Mouse (Mus musculus) common myeloid progenitor, adult 5-6 weeks (primary cell): Measurements from ENCODE around the gene Rcn3. TPM values are rescaled to one million over a fixed set of nuclear protein-coding genes. Genes with fewer than 3 reads are reported as not detected.
A peak's percentile ranks its signal among the peaks of the same experiment; 100 is the strongest.

Source experiments
- ATAC-seq: replicated peaks from 2 replicates; pipeline ENCODE4 v1.8.0; 2016; ENCODE audit warnings: low read depth, mild to moderate bottlenecking, moderate TSS enrichment, inconsistent platforms; ENCODE audit not compliant: poor library complexity, severe bottlenecking
- total RNA-seq: library from RNA; stranded (forward); fragments of 200-1000, 187-1606 nt; gene quantifications from 2 replicates; pipeline ENCODE4 v1.2.3, GENCODE M21; 2017

Gene Rcn3
- total RNA-seq, 1 experiment from 2014 or later, result 23.2 TPM

DNA sequence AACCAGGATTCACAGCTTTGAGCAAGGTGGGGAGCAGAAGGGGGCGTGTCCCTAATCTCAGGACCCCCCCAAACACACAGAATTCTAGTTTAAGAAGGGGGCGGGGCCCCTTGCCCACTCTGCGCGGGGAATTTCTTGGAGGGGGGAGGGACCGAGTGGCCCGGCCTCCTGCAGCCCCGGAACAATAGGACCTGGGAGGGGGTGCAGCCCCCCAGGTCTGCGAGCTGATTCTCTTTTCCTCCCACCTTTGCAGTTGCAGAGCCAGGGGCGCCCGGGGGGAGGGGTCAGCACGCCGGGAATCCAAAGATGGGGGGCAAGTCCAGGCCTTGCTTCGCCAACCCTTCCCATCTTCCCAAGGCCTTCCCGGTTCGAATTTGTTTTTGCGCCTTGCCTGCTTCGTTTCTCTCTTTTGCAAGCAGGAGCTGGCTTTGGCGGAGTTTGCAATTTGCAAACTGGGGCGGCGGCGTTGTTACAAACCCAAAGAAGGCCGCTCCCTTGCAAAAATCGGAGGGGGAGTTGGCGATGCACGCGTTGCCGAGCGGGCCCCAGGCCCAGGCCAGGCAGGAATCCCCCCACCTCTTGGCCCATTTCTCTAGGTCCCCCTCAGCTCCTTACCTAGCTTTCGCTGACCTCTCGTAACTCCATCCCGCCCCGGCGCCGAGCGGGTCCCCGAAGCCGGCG, 39.7 kb downstream of the Rcn3 start:
- no peak for ATAC-seq

- ATAC-seq, result no peak
Observed at GRCm38 (mm10) chr7:45051601-45051974, 40.4 kb downstream of the Rcn3 start.

GRCm38 (mm10) chr7:45050945-45051600, 40.9 kb downstream of the Rcn3 start:
- ATAC-seq, result no peak

DNA sequence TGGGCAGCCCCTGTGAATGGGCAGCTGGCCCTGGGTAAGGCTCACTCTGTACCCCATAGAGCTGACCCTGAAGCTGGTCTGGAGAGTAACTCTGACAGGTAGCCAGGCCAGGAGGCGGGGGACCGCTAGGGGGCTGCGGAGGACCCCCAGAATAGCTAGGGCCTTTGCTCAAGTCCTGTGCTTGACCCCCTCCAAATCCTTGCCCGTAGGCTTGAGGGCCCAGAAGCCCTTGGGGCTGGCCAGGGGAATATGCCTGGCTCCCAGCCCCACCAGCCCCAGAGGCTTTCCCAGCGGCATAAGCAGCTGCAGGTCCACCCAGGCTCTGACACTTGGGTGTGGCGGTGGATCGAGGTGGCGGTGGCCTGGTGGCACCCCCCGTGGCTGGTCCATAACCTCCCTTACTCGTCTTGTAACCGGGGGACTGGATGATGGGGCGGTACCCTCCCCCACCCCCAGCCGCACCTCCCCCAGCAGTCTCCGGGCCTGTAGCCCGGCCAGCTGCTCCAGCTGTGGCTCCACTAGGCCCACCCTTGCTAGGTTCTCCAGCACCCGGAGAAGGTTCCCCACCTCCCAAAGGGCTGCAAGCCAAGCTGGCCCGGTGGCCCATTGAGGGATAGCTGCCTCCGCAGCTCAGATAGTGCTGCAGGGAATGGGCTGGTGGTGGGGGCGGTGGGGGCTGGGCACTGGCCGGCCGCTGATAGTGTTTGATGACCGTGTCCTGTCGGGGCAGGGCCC, 42.9 kb downstream of the Rcn3 start:
- ATAC-seq, result no peak

DNA sequence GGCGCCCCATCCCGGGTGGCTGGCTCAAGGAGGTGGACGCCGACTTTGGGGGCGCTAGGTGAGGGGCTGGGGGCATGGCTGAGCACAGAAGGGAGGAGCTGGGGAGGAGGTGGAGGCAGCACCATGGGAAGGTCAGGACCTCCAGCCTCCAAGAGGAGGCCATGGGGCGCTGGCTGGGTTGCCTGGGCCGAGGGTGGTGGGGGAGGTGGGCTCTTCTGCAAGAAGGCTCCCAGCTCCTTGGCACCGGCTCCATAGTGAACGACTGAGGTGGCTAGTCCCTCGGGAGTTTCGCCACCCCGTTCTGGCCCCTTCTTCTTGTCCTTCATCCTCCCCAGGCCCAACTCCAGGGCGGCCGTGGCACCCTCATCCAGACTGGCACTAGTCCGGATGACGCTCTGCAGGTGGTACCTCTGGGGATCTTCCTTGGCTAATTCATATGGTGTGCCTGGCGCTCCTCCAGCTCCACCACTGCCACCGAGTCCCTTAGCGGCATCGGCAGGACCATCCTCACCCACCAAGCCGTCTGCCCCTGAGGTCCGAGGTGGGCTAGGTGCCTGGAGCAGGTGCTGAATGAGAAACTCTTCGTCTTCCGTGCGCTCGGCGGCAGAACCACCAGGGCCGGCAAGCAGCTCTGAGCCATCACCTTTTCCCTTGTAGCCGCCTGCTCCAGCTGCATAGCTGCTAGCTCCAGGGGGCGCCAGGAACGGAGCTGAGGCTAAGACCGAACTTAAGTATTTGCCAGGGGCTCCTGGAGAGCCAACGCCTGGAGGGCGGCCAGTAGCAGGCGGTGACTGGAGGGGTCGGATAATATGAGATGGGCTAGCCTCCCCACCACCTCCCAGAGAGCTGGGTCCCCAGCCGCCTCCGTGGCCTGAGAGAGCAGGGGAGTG, 43.8 kb downstream of the Rcn3 start:
- no peak for ATAC-seq

- no peak for ATAC-seq
Observed at GRCm38 (mm10) chr7:45047491-45047890, 44.5 kb downstream of the Rcn3 start.

- no peak for ATAC-seq
Observed at GRCm38 (mm10) chr7:45046853-45047350, 45.1 kb downstream of the Rcn3 start.

DNA sequence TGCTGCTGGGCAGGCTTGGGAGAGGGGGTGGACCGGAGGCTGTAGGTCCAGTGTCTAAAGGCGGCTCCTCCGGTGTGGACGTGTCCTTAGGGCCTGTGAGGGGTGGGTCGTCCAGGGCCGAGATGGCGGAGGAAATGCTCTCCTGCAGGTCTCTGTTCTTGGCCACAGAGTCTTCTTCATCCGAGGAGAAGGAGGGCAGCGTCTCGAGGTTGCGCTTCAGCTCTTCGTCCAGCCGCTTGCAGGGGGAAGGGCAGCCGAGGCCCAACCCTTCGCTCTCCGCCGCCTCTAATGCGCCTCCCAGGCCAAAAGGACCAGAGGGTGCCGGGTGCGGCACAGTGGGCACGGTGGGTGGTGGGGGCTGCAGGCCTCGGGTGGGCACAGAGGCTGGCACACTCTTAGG, 46.3 kb downstream of the Rcn3 start:
- ATAC-seq, result no peak

- no peak for ATAC-seq
Observed at GRCm38 (mm10) chr7:45043307-45043706, 48.7 kb downstream of the Rcn3 start.

- ATAC-seq, result no peak
Observed at GRCm38 (mm10) chr7:45040851-45041250, 51.2 kb downstream of the Rcn3 start.

DNA sequence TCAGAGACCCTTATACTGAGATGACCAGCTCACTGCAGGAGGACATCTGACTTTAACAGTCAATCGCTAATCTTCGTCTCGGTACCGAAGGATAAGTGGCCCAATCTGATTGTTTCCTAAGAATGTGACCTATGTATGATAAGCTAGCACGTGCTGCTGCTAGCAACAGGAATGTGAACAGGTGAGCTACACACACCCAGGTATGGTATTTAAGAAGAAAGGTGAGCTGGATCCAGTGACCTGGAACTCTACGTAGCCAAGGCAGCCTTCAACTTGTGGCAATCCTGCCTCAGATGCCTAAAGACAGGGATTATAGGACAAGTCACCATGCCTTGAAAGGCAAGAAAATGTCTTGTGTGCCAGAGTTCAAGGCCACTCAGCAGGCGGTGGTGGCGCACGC, 53.6 kb downstream of the Rcn3 start:
- no peak for ATAC-seq

- peak; percentile 88 for ATAC-seq
Observed at GRCm38 (mm10) chr7:45037720-45038361, 54.2 kb downstream of the Rcn3 start.

DNA sequence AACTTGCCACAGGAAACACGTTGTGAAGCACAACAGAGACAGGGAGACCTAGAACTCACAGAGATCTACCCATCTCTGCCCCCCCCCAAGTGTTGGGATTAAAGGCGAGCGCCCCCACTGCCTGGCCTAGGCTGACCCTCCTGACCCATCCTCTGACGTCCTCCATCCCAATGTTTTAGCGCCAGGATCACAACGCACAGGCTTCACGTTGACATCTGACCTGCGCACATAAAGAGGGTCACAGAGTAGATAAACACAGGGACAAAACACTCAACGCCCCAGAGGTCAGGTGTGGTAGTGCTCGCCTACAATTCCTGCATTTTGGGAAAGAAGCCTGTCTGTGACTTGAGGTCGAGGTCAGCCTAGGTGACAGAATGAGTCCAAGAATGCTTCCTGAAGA, 55.3 kb downstream of the Rcn3 start:
- ATAC-seq, result no peak

GRCm38 (mm10) chr7:45035631-45036030, 56.4 kb downstream of the Rcn3 start:
- ATAC-seq, result no peak

DNA sequence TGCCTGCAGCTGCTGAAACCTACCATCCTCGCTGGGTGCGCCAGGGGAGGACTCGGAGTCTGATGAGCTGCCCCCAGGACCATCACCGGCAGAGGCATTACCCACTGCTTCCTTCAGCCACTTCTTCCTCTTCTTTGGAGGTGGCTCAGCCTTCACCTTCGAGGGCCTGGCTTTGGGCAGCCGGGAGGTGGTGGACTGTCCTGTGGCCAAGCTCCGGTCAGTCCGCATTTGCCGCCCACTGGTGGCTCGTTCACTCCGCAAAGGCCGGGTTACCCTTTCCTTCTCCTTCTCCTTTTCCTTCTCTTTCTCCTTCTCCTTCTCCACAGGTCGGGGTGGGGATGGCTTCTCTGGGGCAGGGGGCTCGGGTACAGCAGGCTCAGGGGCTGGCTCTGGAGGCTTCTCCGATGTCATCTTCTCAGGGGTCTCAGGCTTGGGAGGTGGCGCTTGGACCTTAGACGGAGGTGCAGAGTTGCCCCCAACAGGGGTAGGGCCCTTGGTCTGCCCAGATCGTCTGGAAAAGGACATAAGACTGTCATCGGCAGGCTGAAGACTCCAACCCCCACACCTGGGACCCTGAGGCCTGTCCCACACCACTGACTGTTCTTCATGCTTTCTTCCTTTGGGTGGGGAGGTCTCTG, 58.2 kb downstream of the Rcn3 start:
- no peak for ATAC-seq
